Mouse (Mus musculus): ENCODE results near the gene AL732309.1.

The AL732309.1 gene

DNA sequence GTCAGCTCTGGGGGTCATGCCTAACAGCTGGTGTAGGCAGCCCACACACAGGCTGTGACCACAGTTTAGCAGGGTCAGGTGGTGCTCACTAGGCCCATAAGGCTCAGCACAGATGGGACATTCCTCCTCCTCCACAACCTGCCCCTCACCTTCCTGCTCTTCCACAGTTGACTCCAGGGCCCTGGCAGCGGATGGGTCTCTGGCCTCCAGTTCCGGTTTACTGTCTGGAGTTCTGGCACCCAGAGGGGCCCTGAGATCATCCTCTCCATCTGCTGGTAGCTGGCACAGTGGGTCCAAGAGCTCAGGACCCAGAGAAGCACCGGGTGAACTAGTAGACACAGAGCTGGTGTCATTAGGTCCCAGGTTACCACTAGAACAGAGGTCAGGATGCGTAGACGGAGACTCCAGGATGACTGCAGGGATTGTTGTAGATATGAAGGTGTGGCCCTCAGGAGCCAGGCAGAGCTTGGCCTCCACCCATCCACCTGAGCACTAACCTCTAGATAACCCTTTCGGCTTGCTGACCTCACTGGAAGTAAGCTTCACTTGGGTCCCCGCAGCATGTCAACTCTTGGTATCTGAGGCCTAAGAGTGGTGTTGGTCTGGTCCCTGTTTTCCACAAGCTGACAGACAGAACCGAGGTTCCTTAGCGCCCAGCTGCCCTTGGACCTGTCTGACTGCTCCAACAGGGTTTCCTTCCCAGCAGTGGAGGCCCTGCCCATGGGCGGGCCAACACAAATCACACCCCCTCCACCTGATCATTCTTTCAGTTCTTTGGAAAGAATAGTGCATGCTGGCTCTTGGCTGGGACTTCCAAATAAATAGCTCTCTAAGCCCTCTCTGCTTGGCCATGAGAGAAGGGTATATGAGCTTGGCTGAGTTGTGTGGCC, at the start of gene AL732309.1:
AL732309.1 (minus strand) TSS at position 681 of the 890 bp plus-strand sequence.
- no peak for DNase-seq (ENCODE audit: extremely low spot score)

DNA sequence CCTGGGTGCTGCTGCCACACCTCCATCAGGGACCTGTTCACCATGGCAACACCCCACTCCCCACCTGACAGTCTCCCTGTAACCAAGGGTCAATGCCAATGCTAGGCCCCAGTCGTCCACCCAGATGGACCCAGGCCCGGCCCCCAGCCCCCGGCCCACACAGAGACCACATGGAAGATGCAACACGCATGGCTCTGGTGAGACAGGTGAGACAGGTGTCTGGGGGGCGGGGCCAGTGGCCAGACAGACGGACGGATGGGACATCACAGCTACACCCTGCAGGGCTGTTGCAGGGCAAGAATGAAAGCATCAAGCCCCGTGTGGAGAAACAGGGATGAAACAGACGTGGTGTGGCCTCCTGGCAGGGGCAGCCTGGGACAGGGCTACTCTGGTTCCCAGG, 47.0 kb upstream of the AL732309.1 start:
- no peak for DNase-seq (ENCODE audit: extremely low spot score)

DNA sequence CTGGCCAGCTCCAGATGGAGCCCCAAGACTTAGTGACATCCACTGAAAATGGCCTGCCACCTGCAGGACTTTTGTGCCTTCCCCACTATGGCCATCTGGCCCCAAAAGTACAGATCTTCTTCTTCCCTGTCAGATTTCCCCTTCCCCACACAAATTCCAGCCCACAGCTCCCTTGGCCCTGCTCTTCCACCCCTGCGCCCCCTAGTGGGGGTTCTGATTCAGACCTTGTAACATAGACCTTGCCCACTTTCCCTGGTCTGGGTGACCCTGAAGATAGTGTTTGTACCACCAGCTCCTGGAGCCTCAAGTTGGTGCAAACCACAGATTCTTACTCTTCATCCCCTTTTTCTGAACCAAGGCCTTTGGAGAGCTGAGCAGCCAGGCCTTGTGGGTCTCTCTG, 46.2 kb upstream of the AL732309.1 start:
- peak; percentile 81 for DNase-seq (ENCODE audit: extremely low spot score)

DNA sequence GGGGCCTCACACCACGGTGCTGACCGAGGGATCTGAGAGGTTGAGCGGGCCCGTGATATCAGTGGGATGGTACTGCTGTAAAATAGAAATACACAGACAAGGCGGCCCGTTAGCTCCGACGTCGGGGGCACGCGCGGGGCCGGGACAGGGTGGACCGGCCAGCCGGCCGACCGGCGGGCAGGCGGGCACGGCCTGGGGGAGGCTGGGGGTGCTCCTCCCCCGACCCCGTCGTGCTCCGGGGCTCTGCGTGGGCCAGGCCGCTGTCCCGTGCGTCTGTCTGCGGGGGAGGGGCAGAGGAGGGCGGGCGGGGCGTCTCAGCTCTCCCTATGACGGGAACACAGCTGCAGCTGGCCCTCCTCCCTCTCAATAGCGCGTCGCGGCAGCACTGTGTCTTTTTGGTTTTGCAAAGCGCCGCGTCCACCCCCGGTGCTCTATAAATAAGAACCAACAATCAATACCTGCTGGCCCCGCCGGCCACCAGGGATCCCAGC, 45.4 kb upstream of the AL732309.1 start:
- DNase-seq (ENCODE audit: extremely low spot score) = no peak

DNA sequence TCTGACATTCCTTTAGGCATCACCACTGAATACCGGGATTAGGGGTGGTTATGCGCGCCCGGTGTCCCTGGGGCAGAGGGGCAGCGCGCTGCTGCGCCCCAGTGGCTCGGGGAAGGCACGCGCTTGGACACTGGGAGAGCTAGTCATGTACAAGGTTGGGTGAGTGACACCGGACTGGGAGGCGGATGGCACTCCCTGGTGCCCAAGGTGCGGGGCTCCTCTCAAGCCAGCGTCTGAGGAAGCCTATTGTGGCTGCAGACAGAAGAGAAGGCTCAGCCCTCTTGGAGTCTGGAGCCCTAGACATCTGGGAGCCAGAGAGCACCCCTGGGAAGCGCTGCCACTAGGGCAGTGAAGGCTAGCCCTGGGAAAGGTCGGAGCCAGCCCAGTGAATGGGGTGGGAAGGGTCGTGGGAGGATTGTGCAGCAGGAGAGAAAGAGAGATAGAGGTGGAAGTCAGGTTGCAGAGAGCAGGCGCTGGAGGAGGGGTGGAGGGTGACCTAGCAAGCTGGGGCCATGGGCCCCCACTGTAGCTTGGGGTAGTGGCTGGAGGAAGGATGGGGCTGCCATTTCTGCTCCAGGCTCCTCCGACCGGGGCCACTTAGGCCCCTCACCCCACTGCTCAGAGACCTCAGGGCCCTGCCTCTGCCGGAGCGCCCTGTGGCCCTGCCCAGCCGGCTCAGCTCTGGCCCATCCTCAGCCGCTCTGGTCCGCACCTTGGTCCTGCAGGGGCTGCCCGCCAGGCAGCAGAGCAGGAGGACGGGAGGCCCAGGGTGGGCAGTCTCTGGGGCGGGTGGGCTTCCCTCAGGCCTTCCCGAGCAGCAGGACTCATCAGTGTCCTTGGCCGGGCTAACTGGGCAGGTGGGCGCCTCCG, 44.8 kb upstream of the AL732309.1 start:
- no peak for DNase-seq (ENCODE audit: extremely low spot score)

DNA sequence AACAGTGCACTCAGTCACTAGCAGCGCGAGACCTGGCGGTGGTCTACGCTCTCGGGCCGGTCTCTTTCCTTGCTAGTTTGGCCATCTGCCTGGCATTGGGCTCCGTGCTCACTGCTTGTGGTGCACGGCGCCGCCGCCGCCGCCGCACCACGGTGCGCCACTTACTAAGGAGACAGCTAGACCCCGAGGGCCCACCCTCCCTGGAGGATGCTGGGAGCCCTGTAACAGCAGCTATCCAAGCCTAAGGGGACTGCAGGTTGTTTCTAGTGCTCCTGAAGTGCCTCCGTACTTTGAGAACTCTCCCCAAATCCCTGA, 44.1 kb upstream of the AL732309.1 start:
- peak; percentile 10 for DNase-seq (ENCODE audit: extremely low spot score)

DNA sequence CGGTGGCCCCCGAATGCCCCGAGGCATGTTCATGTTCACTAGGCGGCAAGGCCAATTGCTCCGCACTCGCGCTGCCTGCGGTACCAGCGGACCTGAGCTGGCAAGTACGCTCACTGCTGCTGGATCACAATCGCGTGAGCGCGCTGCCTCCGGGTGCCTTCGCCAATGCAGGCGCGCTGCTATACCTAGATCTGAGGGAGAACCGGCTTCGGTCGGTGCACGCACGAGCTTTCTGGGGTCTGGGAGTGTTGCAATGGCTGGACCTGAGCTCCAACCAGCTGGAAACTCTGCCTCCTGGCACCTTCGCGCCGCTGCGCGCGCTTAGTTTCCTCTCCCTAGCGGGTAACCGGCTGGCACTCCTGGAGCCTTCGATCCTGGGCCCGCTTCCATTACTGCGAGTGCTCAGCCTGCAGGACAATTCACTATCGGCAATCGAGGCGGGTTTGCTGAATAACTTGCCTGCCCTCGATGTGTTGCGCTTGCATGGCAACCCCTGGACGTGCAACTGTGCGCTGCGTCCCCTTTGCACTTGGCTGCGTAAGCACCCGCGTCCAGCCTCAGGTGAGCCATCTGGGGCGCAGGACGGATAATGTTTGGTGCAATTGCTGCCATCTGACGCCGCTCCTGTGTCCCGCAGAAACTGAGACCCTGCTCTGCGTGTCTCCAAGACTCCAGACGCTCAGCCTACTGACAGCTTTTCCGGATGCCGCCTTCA, 43.6 kb upstream of the AL732309.1 start:
- no peak for DNase-seq (ENCODE audit: extremely low spot score)

DNA sequence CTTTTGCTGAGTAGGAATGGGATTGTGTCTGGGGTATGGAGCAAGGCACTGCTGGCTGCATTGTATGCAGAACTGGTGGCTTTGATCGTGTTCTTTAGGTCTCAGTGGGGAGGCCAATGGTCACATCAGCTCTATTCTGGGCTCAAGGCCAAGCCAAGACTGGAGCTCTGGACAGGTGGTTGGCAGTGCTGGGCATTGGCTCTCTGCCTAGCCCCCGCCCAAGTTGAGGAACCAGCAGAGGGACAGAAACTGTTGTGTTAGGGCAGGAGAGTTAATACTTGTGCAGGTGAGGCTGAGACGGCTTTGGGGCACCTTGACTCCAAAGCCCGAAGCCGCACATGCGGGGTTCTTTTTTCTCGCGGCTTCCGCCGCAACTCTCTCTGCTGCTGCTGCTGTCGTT, 43.0 kb upstream of the AL732309.1 start, which contains the start of gene Lrrc26:
Lrrc26 (plus strand) TSS at position 265 of the 400 bp plus-strand sequence.
- no peak for DNase-seq (ENCODE audit: extremely low spot score)

DNA sequence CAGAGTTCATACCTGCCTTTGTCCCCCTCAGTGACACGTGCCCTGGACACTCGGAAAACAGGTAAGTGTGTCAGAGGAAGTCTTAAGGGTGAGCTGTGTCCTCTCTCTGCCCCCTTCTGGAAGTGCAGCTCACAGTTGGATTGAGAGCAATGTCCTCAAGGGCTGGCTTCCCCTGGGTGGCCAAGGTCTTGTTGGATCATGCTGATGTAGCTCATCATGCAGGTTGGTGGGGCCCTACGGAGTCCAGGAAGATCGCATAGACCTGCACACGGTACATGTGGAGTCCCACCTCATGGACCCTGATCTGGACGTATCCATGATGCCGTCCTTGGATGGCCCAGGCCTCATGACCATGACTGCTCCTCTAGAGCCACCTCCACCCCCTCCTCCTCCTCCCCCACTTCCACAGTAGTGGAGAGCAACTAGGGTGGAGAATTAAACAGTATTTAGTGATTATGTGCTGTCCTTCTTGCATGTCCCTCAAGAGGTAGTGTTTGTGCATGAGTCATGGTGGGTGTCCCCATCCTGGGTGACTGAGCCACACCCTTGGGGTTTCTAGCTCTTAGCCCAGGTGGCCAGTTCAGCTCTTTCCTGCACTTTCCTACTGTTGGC, 42.2 kb upstream of the AL732309.1 start:
- no peak for DNase-seq (ENCODE audit: extremely low spot score)

DNA sequence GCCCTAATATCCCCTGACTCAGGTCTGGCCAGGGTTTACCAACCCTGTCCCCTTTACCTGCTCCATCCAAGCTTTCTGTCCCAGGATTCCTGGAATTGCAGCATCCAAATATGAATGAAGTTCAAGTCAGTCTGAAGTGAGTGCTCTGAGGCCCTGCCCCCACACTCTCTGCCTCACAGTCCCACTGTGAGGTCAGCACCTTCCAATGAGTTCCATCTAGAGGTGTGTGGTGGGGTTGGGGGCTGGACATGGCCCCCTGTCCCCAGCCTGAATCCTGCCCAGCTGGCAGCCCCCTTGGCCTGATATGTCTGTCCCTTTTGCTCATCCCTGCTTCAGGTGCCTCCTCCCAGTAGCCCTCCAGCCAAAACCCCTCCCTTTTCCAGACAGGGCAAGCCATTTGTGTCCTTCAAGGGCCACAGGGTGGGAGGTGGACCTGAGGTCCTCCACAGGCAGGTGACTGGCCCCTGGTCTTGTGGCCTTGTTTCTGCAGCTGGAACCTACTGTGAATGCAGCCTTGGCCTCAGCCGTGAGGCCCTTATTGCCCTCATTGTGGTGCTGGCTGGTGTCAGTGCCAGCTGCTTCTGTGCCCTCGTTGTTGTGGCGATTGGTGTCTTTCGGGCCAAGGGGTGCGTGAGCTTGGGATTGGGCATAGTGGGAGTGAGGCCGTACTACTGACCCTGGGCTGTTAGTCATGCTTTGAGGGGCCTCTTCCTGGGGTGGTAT, 41.4 kb upstream of the AL732309.1 start, which contains the start of gene Tmem210:
Tmem210 (plus strand) TSS at position 219 of the 723 bp plus-strand sequence.
- DNase-seq (ENCODE audit: extremely low spot score) = no peak

DNA sequence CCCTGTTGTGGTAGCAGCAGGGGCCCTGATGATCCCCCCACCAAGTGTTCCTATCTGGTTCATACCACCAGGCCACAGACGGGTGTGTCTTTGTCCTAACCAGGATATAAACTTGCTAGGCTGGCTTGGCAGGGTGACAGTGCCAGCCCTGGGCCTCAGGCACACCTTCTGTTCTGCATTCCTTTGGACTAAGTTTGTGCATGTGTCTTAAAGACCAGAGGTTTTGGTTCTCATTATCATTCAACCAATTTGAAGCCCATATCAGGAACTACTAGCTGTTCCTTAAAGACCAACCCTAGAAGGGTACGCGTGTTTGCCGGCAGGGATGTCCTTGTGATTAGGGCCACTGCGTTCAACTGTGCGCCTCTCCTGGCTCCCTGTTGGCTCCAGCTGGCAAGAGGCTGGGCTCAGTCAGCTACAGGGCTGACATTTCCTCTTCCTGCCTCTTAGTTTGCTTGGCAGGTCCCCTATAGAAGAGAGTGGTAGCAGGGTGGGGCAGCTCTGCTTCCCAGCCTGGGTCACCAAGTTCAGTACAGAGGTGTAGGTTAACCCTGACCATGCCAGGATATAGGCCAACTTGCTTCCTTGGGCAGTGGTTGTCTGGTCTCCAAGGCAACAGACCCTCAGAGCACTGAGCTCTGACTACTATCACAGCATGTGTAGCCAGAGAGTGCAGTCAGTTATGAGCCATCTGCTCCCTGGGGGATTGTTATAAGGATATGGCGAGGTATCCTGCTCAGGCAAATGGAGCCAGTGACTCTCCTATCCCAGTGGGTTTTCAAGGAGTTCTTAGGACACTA, 40.4 kb upstream of the AL732309.1 start:
- no peak for DNase-seq (ENCODE audit: extremely low spot score)

DNA sequence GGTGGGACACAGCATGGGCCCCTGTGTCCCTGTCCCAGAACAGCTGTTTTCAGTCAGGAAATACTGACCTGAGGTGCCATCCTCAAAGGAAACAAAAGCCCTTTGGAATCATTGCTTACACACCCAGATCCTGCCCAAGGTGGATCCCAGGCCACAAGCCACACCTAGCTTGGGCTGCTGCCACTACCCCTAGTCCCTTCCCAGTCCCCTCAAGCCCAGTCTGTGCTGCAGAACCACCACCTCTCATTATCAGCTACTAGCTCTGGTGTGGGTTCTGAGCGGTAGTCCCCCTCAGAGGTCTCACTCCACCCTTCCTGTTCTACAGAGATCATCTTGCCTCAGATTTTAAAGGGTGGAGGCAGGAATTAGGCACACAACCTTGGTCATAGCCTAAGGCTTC, 39.7 kb upstream of the AL732309.1 start:
- no peak for DNase-seq (ENCODE audit: extremely low spot score)

DNA sequence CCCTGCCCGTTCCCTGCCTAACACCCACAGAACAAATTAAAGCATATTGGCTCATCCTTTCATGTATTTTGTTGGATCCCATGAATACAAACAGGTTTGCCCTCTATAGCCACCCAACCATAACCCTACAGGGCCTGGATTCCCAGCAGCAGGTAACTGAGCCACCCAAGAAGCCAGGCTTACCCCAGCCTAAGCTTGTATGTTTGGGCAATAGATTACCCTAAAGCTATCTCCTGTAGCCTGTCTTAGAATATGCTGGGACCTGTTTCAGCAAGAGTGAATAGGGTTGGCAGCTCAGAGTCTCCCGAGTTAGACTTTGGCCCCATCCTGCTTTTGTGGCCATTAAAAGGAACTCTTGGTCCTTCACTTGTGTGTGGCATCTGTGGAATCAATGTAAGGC, 38.9 kb upstream of the AL732309.1 start:
- DNase-seq (ENCODE audit: extremely low spot score) = no peak

DNA sequence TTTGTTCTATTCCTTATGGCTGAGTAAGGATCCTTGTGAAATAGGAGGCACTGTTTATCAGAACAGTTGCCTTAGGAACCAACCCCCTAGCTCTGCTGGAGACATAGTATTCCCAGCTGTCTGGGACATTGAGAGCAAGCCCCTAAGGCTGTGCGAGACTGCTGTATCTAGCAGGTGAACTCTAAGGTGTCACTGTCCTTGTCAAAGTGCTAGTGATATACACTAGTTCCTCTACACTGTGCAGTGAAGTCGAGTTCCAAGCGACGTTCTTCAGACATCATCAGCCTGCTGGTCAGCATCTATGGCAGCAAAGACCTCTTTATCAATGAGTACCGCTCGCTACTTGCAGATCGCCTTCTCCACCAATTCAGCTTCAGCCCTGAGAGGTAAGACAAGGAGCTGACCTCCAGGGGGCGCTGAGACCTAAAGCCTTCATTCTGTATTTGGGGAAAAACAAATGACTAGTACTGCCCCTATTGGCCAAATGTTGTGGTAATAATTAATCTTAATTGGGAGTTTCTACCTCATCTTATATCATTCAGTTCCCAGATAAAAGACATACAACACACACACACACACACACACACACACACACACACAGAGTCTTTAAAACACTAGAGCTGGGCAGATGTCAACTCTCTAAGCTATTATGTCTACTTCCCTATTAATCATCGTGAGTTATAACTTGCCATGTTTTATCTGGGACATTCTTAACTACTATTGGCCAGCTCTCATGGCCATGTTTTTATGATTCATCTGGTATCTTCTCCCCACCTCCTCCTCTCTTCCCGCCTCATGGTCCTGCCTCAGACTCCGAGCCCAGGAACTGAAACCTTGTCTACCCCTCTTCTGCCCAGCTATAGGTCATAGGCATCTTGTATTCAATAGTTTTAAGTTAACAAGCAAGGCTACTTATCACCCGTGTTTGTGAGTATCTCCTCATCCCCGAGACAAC, 32.5 kb upstream of the AL732309.1 start:
- peak; percentile 64 for DNase-seq (ENCODE audit: extremely low spot score)

DNA sequence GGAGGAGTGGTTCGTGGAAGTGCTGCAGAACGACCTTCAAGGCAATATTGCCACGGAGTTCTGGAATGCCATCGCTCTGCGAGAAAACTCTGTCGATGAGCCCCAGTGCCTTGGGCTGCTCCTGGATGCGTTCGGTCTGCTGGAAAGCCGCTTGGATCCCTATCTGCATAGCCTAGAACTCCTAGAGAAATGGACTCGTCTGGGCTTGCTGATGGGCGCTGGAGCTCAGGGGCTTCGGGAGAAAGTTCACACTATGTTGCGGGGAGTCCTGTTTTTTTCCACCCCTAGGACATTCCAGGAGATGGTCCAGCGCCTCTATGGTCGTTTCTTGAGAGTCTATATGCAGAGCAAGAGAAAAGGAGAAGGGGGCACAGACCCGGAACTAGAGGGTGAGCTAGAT, 26.3 kb upstream of the AL732309.1 start:
- no peak for DNase-seq (ENCODE audit: extremely low spot score)

DNA sequence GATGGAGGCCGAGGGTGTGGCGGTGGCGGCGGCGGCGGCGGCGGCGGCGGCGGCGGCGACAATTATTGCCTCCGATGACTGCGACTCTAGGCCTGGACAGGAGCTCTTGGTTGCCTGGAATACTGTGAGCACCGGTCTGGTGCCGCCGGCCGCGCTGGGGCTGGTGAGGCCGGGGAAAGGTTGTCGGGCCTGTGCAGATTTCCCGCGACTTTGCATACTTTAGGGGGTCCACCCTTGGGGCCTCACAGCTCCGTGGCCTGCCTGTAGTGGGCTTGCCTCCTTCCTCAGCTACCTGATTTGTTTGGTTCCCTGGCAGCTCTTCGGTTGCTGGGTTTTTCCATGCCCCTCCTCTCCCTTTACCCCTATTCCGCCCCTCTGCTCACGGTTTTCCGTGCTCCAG, 25.9 kb upstream of the AL732309.1 start:
- no peak for DNase-seq (ENCODE audit: extremely low spot score)

DNA sequence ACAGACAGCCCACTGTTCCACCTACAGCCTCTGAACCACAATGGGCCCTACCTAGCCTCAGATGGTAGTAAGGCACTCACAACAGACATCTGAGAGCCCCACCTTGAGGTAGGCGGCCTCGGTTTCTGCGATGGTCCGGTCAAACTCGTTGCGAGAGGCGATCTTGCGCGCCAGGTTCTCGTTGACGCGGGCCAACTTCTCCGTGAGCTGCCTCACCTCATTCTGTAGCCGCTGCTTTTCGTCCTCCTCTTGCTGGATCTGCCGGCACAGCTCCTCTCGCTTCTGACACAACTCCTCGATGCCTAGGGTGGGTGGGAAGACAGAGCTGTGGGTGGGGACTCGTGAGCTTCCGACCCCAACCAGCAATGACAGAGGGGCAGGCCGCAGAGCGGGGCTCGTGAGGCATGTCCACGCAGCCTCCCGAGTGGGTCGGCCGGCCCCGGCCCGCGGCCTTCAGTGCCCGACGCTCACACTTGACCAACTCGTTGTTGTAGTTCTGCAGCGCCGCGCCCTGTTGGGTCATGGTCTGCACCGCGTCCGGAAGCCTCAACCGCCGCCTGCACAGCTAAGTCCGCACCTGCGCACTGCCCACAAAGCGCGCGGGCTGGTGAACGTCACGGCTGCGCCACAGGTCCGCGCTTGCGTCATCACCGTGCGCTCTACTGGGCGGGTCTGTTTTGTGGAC, 25.3 kb upstream of the AL732309.1 start, which contains the start of the genes Ssna1 and Anapc2:
Ssna1 (minus strand) TSS at position 612 of the 685 bp plus-strand sequence.
Anapc2 (plus strand) TSS at position 652 of the 685 bp plus-strand sequence.
- DNase-seq (ENCODE audit: extremely low spot score) = peak; percentile 99

DNA sequence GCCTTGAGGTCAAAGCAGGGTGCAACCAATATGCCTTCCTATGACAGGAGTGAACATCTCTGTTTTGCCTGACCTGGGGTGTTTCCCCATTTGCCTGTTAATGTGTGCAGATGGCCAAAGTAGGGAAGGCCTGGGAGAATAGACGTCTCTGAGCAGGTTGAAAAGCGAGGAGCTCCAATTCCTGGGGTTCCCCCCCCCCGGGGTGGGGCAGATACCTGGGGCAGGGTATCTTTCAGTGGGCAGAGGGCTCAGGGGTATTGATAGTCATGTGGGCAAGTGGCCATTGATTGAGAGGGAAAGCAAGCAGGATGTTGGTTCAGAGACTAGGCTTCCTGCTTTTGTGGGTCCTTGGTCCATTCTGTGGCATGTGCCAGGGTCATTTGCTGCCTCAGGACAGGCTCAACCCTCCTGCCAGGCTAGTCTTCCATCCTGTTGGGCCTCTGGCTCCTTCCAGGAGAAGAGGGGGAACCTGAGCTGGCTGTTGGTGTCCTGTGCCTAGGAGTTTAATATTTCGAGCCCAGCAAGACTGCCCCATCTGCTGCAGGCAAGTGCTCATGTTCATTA, 21.2 kb upstream of the AL732309.1 start:
- no peak for DNase-seq (ENCODE audit: extremely low spot score)

Data from embryo, embryonic 9.5 days (tissue).